Comparison of ENCODE assay signal across 10 mouse cellular contexts in genomic region chr1:172307936-172308335, GRCm38 (mm10). TPM values are rescaled to one million over a fixed set of nuclear protein-coding genes. Genes with fewer than 3 reads are reported as not detected.
DNase-seq lines count a peak whose midpoint lies in the region; ATAC-seq lines count a peak whose summit lies in the region.
"Had no signal": no experiment of that assay in that cellular context is flagged by ENCODE, and none has a peak within 500 bp of the region (broad histone marks: within the 10 kb centered on the region; RNA-seq: fewer than 3 reads in every experiment).

No protein-coding gene starts in this region.

- no peaks in the 10 kb centered on the region for H3K9me3 ChIP-seq in heart, embryonic 15.5 days (replicated peaks)
- H3K9me3 ChIP-seq in embryonic facial prominence, embryonic 10.5 days, result no peaks in the 10 kb centered on the region
- H3K9me3 ChIP-seq in hindbrain, embryonic 16.5 days (ENCODE audit: control insufficient read depth, low read length), result no peaks in the 10 kb centered on the region

- peaks cover 22% of the 10 kb centered on the region for H3K4me1 ChIP-seq in heart, embryonic 15.5 days (replicated peaks)
- peaks cover 63% of the 10 kb centered on the region for H3K4me1 ChIP-seq in embryonic facial prominence, embryonic 10.5 days
- peaks cover 22% of the 10 kb centered on the region for H3K4me1 ChIP-seq in hindbrain, embryonic 16.5 days (ENCODE audit: control insufficient read depth, insufficient read depth, low read depth, low read length)

- intact Hi-C loops in heart, postnatal 10 days (cut with DNase I), result loop anchor here (5.0 kb wide), 1 partner anchor 61 kb away; no protein-coding TSS in a partner anchor

- H3K9ac ChIP-seq in heart, embryonic 15.5 days, result no peak overlapping the region
- H3K9ac ChIP-seq in hindbrain, embryonic 16.5 days (ENCODE audit: low read depth, low read length), result no peak overlapping the region

- ATAC-seq in heart, embryonic 15.5 days (replicated peaks; ENCODE audit: insufficient number of reproducible peaks, insufficient read depth, low FRiP score, low read depth), result no peak
- ATAC-seq in hindbrain, embryonic 16.5 days, result no peak
- no peak for ATAC-seq in CD4-positive, CD25-positive, alpha-beta regulatory T cell, adult 4 months

- H3K27me3 ChIP-seq in heart, embryonic 15.5 days, result no peaks in the 10 kb centered on the region
- peaks cover 11% of the 10 kb centered on the region for H3K27me3 ChIP-seq in embryonic facial prominence, embryonic 10.5 days (replicated peaks; ENCODE audit: low read depth, poor library complexity, severe bottlenecking)
- no peaks in the 10 kb centered on the region for H3K27me3 ChIP-seq in hindbrain, embryonic 16.5 days (replicated peaks; ENCODE audit: control insufficient read depth, insufficient read depth, low read length)

- no peak overlapping the region for H3K4me2 ChIP-seq in heart, embryonic 15.5 days
- H3K4me2 ChIP-seq in hindbrain, embryonic 16.5 days (ENCODE audit: low read length), result no peak overlapping the region

- no peaks in the 10 kb centered on the region for H3K36me3 ChIP-seq in heart, embryonic 15.5 days
- H3K36me3 ChIP-seq in embryonic facial prominence, embryonic 10.5 days (replicated peaks), result no peaks in the 10 kb centered on the region
- no peaks in the 10 kb centered on the region for H3K36me3 ChIP-seq in hindbrain, embryonic 16.5 days (ENCODE audit: control insufficient read depth, insufficient read depth, low read length)

- H3K4me3 ChIP-seq in heart, embryonic 15.5 days, result no peak overlapping the region
- H3K4me3 ChIP-seq in embryonic facial prominence, embryonic 10.5 days, result no peak overlapping the region
- H3K4me3 ChIP-seq in hindbrain, embryonic 16.5 days (ENCODE audit: low read length), result no peak overlapping the region

- 66% methylated on average over 10 of the region's 10 CpGs for WGBS in heart, embryonic 15.5 days
- 60% methylated on average over 10 of the region's 10 CpGs for WGBS in embryonic facial prominence, embryonic 10.5 days
- WGBS in hindbrain, embryonic 16.5 days, result 57% methylated on average over 10 of the region's 10 CpGs

- H3K27ac ChIP-seq in heart, embryonic 15.5 days, result 0 out of 2 replicates have a peak overlapping the region, but pooled peaks have one; percentile 0
- peak overlapping the region; percentile 51 for H3K27ac ChIP-seq in embryonic facial prominence, embryonic 10.5 days (replicated peaks)
- peak overlapping the region; percentile 64 for H3K27ac ChIP-seq in hindbrain, embryonic 16.5 days (ENCODE audit: low read depth, low read length)

- no peak for DNase-seq in heart, postnatal 10 days
- DNase-seq in embryonic facial prominence, embryonic 10.5 days (ENCODE audit: low spot score), result no peak
- DNase-seq in lung, postnatal 25 days (ENCODE audit: low spot score), result peak; percentile 60
- no peak for DNase-seq in testis, postnatal 14 days (ENCODE audit: low spot score)
- DNase-seq in layer of hippocampus, postnatal 25 days (ENCODE audit: extremely low spot score in 1 of 2, low spot score in 1 of 2), result no peak
- DNase-seq: embryo, embryonic 11 days; left cerebral cortex, postnatal 4 days had no signal

RNA-seq across cellular contexts. Expression of gene Atp1a2, which starts 10.1 kb away (rescaled TPM):
- polyA plus RNA-seq in heart, embryonic 15.5 days (2015; fragmentation: Nextera tagmentation; extraction: Ambion mirVana), result 17.4 and 17.9 TPM in 2 replicates
- 100 to 1,000 TPM; 228 to 235 TPM for total RNA-seq in heart, postnatal 10 days (2021)
- 1.2 and 1.4 TPM in 2 replicates for polyA plus RNA-seq in embryonic facial prominence, embryonic 10.5 days (2016; fragmentation: Nextera tagmentation; extraction: Ambion mirVana)
- polyA plus RNA-seq in hindbrain, embryonic 16.5 days (2015; fragmentation: Nextera tagmentation; extraction: Ambion mirVana), result 96.7 and 102 TPM in 2 replicates
- total RNA-seq in layer of hippocampus, postnatal 25 days (2021), result 100 to 1,000 TPM; 592 to 599 TPM
- polyA plus RNA-seq in CD4-positive, CD25-positive, alpha-beta regulatory T cell, adult 4 months (2017; shearing (Covaris generic)), result under 1 TPM; 0.33 to 0.42 TPM

RNA-seq across cellular contexts. Expression of gene Kcnj9, which starts 21.2 kb away (rescaled TPM):
- not detected in 2 replicates for polyA plus RNA-seq in heart, embryonic 15.5 days (2015; fragmentation: Nextera tagmentation; extraction: Ambion mirVana)
- not detected for total RNA-seq in heart, postnatal 10 days (2021)
- 0.10 and 0.11 TPM in 2 replicates for polyA plus RNA-seq in embryonic facial prominence, embryonic 10.5 days (2016; fragmentation: Nextera tagmentation; extraction: Ambion mirVana)
- polyA plus RNA-seq in hindbrain, embryonic 16.5 days (2015; fragmentation: Nextera tagmentation; extraction: Ambion mirVana), result 4.9 and 5.6 TPM in 2 replicates
- total RNA-seq in layer of hippocampus, postnatal 25 days (2021), result 10 to 100 TPM; 59.0 to 68.9 TPM
- not detected for polyA plus RNA-seq in CD4-positive, CD25-positive, alpha-beta regulatory T cell, adult 4 months (2017; shearing (Covaris generic))

RNA-seq across cellular contexts. Expression of gene Kcnj10, which starts 33.1 kb away (rescaled TPM):
- 0.03 and 0.06 TPM in 2 replicates for polyA plus RNA-seq in heart, embryonic 15.5 days (2015; fragmentation: Nextera tagmentation; extraction: Ambion mirVana)
- under 1 TPM; 0.05 to 0.19 TPM for total RNA-seq in heart, postnatal 10 days (2021)
- polyA plus RNA-seq in embryonic facial prominence, embryonic 10.5 days (2016; fragmentation: Nextera tagmentation; extraction: Ambion mirVana), result 0.09 and 0.15 TPM in 2 replicates
- polyA plus RNA-seq in hindbrain, embryonic 16.5 days (2015; fragmentation: Nextera tagmentation; extraction: Ambion mirVana), result 3.5 and 3.9 TPM in 2 replicates
- 10 to 100 TPM; 84.0 to 88.1 TPM for total RNA-seq in layer of hippocampus, postnatal 25 days (2021)
- polyA plus RNA-seq in CD4-positive, CD25-positive, alpha-beta regulatory T cell, adult 4 months (2017; shearing (Covaris generic)), result not detected

RNA-seq across cellular contexts. Expression of gene Igsf8, which starts 46.5 kb away (rescaled TPM):
- 20.6 and 35.4 TPM in 2 replicates for polyA plus RNA-seq in heart, embryonic 15.5 days (2015; fragmentation: Nextera tagmentation; extraction: Ambion mirVana)
- total RNA-seq in heart, postnatal 10 days (2021), result 10 to 100 TPM; 13.6 to 17.1 TPM
- 33.7 and 39.5 TPM in 2 replicates for polyA plus RNA-seq in embryonic facial prominence, embryonic 10.5 days (2016; fragmentation: Nextera tagmentation; extraction: Ambion mirVana)
- 84.7 and 88.3 TPM in 2 replicates for polyA plus RNA-seq in hindbrain, embryonic 16.5 days (2015; fragmentation: Nextera tagmentation; extraction: Ambion mirVana)
- total RNA-seq in layer of hippocampus, postnatal 25 days (2021), result 100 to 1,000 TPM; 253 to 278 TPM
- polyA plus RNA-seq in CD4-positive, CD25-positive, alpha-beta regulatory T cell, adult 4 months (2017; shearing (Covaris generic)), result 1 to 10 TPM; 3.8 to 5.5 TPM

RNA-seq across cellular contexts. Expression of gene Atp1a4, which starts 49.7 kb away (rescaled TPM):
- 0.10 and 0.28 TPM in 2 replicates for polyA plus RNA-seq in heart, embryonic 15.5 days (2015; fragmentation: Nextera tagmentation; extraction: Ambion mirVana)
- not detected for total RNA-seq in heart, postnatal 10 days (2021)
- not detected in 2 replicates for polyA plus RNA-seq in embryonic facial prominence, embryonic 10.5 days (2016; fragmentation: Nextera tagmentation; extraction: Ambion mirVana)
- 0.06 TPM in 1 of 2 replicates, not detected in the other for polyA plus RNA-seq in hindbrain, embryonic 16.5 days (2015; fragmentation: Nextera tagmentation; extraction: Ambion mirVana)
- not detected for total RNA-seq in layer of hippocampus, postnatal 25 days (2021)
- polyA plus RNA-seq in CD4-positive, CD25-positive, alpha-beta regulatory T cell, adult 4 months (2017; shearing (Covaris generic)), result not detected

Comparison
In these comparisons a context has a peak if more than half of its experiments do, and no peak if none do; other contexts are left out.
1. H3K27ac ChIP-seq: peak in every context shown above with its lines; median percentile 64 in hindbrain, embryonic 16.5 days; 51 in embryonic facial prominence, embryonic 10.5 days; 0 in heart, embryonic 15.5 days.